Mouse (Mus musculus) midbrain, postnatal 0 days (tissue): ENCODE results near the gene Furin. TPM values are rescaled to one million over a fixed set of nuclear protein-coding genes. Genes with fewer than 3 reads are reported as not detected.

Experiments
- ATAC-seq: fragments of 200-750 bp; cut with Nextera tagmentation; 2 replicates; pipeline ENCODE4 v1.8.0; 2017; ENCODE audit warnings: moderate number of reproducible peaks, mild to moderate bottlenecking, moderate TSS enrichment, moderate library complexity; ENCODE audit not compliant: low FRiP score
- DNase-seq: peaks from one replicate; pipeline ENCODE4 v3.0.0-alpha.2; 2015; ENCODE audit warnings: low spot score
- H3K27ac ChIP-seq: fragments of 300-500 bp; sonication (generic); 2 replicates; pipeline ENCODE4 v1.5.1; 2014; ENCODE audit warnings: low read depth, mild to moderate bottlenecking, low read length, mixed read lengths
- H3K27me3 ChIP-seq: fragments of 300-500 bp; sonication (generic); 2 replicates; pipeline ENCODE4 v1.6.1; 2014; ENCODE audit warnings: low read length, control low read depth, mixed read lengths; ENCODE audit not compliant: insufficient read depth
- H3K36me3 ChIP-seq: fragments of 300-500 bp; sonication (generic); 2 replicates; pipeline ENCODE4 v1.6.1; 2014; ENCODE audit warnings: low read length, control low read depth, mixed read lengths; ENCODE audit not compliant: insufficient read depth
- H3K4me1 ChIP-seq: fragments of 300-500 bp; sonication (generic); 2 replicates; pipeline ENCODE4 v1.6.1; 2014; ENCODE audit warnings: mild to moderate bottlenecking, control low read depth, antibody characterized with exemption, low read length, mixed read lengths; ENCODE audit not compliant: insufficient read depth
- H3K4me2 ChIP-seq: fragments of 300-500 bp; sonication (generic); 2 replicates; pipeline ENCODE4 v1.6.1; 2014; ENCODE audit warnings: low read depth, mild to moderate bottlenecking, low read length, mixed read lengths; ENCODE audit not compliant: poor library complexity, severe bottlenecking
- H3K4me3 ChIP-seq: fragments of 300-500 bp; sonication (generic); 2 replicates; pipeline ENCODE4 v1.5.1; 2014; ENCODE audit warnings: low read depth, mild to moderate bottlenecking, low read length, moderate library complexity
- H3K9ac ChIP-seq: fragments of 300-500 bp; sonication (generic); replicated peaks from 2 replicates; pipeline ENCODE4 v1.6.1; 2014; ENCODE audit warnings: mild to moderate bottlenecking, low read length, moderate library complexity, mixed read lengths; ENCODE audit not compliant: poor library complexity, severe bottlenecking
- H3K9me3 ChIP-seq: fragments of 300-500 bp; sonication (generic); 2 replicates; pipeline ENCODE4 v1.6.1; 2016; ENCODE audit warnings: low read length, control low read depth
- CTCF ChIP-seq: IDR thresholded peaks from 2 replicates; pipeline ENCODE4 v1.5.1; 2016; ENCODE audit warnings: antibody characterized with exemption, mild to moderate bottlenecking
- WGBS: fragments of 180-500 bp; shearing (Covaris S2); extraction: QIAGEN DNeasy Blood & Tissue Kit; methylation state at CpG from one replicate; pipeline ENCODE4 v1.1.7; 2014; 5-methylcytosine and 5-hydroxymethylcytosine counted together
- polyA plus RNA-seq: library from polyadenylated mRNA; unstranded; fragments of >200 nt; fragmentation: Nextera tagmentation; extraction: Ambion mirVana; gene quantifications from 2 replicates; pipeline ENCODE4 v1.2.1, GENCODE M21; 2015
- total RNA-seq: library from RNA; depleted of rRNA; stranded (reverse); fragments of >200 nt; gene quantifications from 2 replicates; pipeline ENCODE4 v1.2.3, GENCODE M21; 2014

Furin gene
- total and polyA plus RNA-seq, 2 experiments from 2014 or later = 6.0 to 16.6 TPM

DNA sequence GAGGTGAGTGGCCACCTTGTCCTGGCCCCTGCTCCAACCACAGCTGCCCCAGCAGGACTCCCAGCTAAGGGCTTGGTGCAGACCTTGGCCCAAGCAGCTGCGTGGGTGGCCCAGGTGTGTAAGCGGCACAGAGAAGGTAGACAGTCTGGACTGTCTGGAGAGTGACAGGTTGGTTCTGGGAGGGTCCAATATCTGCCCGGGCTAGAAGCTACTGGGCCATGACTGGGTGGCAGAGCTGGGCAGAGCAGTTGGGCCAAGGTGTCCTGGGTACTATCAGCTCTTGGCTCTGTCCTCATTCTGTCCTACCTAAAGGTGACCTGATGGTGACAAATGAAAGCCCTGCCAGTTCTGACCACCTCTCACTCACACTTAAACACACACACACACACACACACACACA is 37.9 kb upstream of the Furin start:
- no peaks in the 10 kb centered on the region for H3K36me3 ChIP-seq
- no peak overlapping the region for H3K27ac ChIP-seq
- H3K4me1 ChIP-seq = no peaks in the 10 kb centered on the region
- no peaks in the 10 kb centered on the region for H3K9me3 ChIP-seq
- WGBS = 78% methylated on average over 3 of the region's 3 CpGs
- ATAC-seq (no peak), DNase-seq (no peak)
- no peak for TF ChIP-seq CTCF
- H3K9ac ChIP-seq = no peak overlapping the region
- H3K4me3 ChIP-seq = no peak overlapping the region
- H3K4me2 ChIP-seq = no peak overlapping the region
- no peaks in the 10 kb centered on the region for H3K27me3 ChIP-seq

DNA sequence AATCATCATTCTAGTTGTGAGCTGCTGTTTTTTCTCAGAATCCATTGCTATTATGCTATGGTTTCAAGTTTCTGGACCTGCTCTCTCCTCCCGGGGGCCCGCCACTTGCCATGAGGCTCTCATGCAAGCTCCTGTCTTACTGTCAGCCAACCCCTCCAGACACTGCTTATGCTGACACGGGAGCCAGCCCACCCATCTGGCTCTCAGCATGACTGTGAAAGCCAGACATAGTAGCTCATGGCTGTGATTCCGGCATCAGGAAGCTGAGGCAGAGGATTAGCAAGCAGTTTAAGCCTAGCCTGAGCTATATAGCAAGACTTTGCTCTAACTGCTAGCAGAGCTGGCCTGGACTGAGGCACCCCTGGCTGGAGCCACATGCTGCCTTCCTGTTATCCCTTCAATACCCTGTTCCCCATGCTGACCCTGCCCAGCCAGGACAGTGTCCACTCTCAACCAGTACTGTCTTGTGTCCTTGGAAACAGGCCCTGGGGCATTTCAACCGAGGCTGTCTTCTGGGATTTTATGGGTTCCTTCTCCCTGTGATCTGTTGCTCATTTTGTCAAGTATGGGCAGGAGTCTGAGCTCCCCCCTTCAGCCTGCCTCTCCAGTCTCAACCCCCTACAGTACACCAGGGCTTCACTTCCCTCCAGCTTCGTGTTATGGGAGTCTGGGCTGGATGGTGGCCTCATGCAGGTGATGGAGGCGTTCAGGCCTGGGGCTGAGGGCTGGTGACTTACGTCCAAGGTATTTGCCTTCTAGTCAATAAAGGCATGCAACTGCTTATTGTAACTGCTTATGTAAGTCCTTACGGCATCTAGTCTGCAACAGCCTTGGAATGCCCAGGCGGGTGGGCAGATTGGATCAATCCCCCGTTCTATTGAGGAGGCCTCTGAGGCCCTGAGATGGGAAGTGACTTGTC is 37.0 kb upstream of the Furin start:
- WGBS = 56% methylated on average over 11 of the region's 11 CpGs
- Histone ChIP-seq H3K4me1 (no peaks in the 10 kb centered on the region), H3K27me3 (no peaks in the 10 kb centered on the region), H3K36me3 (no peaks in the 10 kb centered on the region), H3K27ac (no peak overlapping the region), H3K9ac (no peak overlapping the region), H3K4me2 (no peak overlapping the region), H3K4me3 (no peak overlapping the region), H3K9me3 (no peaks in the 10 kb centered on the region)
- ATAC-seq (no peak), DNase-seq (peak; percentile 21)
- no peak for TF ChIP-seq CTCF

DNA sequence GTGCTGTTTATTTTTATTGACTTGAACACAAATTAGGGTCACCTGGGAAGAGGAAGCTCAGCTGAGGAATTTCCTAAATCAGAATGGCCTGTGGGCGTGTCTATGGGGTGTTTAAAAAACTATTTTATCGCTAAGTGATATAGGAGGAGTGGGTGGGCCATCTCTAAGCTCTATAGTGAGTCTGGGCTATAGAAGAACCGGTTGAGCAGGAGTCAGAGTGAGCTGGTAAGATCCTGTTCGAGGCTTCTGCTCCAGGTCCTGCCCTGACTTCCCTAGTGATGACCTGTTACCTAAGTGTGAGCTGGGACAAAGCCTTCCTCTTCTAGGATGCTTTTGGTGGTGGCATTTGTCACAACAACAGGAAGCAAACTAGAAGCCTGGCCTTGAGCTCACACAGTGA is 35.4 kb upstream of the Furin start:
- Histone ChIP-seq H3K27me3 (no peaks in the 10 kb centered on the region), H3K27ac (no peak overlapping the region), H3K4me2 (no peak overlapping the region), H3K9me3 (no peaks in the 10 kb centered on the region), H3K9ac (no peak overlapping the region), H3K4me1 (no peaks in the 10 kb centered on the region), H3K36me3 (no peaks in the 10 kb centered on the region), H3K4me3 (no peak overlapping the region)
- 70% methylated on average over 4 of the region's 4 CpGs for whole genome bisulfite sequencing
- no peak for TF ChIP-seq CTCF
- ATAC-seq (no peak), DNase-seq (no peak)

DNA sequence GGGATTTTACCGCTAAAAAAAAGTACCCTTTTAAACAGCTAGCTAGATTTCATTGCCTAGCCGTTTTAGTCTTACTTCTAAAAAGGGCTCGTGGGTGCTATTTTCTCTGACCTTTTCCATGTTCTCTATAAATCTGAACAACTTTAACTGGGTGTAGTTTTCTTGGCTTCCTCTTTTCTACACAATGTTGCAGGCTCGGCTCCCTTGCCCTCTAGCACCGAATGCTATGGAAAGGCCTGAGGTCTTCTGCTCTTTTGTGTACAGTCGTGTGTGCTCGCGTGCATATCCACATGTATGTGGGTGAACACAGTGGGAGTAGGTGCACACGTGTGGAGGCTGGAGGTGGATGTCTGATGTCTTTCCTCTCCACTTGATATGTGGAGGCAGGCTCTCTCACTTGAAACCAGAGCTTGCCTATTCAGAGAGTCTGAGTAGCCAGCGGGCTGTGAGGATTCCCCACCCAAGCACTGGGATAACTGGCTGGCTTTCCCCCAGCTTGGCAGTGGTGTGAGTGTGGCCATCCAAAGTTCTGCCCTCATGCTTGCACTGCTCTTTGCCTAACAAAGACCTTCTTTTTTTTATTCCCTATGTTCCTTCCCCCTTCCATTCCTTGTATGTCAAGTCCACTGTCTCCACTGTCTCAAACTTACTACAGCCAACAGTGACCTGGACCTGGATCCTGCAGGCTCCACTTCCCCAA is 34.7 kb upstream of the Furin start:
- 79% methylated on average over 10 of the region's 10 CpGs for WGBS
- ATAC-seq (no peak), DNase-seq (peak; percentile 56)
- no peak overlapping the region for H3K4me3 ChIP-seq
- H3K4me1 ChIP-seq = no peaks in the 10 kb centered on the region
- no peaks in the 10 kb centered on the region for H3K36me3 ChIP-seq
- no peak overlapping the region for H3K9ac ChIP-seq
- no peaks in the 10 kb centered on the region for H3K27me3 ChIP-seq
- no peak overlapping the region for H3K27ac ChIP-seq
- TF ChIP-seq CTCF = no peak
- no peak overlapping the region for H3K4me2 ChIP-seq
- no peaks in the 10 kb centered on the region for H3K9me3 ChIP-seq

DNA sequence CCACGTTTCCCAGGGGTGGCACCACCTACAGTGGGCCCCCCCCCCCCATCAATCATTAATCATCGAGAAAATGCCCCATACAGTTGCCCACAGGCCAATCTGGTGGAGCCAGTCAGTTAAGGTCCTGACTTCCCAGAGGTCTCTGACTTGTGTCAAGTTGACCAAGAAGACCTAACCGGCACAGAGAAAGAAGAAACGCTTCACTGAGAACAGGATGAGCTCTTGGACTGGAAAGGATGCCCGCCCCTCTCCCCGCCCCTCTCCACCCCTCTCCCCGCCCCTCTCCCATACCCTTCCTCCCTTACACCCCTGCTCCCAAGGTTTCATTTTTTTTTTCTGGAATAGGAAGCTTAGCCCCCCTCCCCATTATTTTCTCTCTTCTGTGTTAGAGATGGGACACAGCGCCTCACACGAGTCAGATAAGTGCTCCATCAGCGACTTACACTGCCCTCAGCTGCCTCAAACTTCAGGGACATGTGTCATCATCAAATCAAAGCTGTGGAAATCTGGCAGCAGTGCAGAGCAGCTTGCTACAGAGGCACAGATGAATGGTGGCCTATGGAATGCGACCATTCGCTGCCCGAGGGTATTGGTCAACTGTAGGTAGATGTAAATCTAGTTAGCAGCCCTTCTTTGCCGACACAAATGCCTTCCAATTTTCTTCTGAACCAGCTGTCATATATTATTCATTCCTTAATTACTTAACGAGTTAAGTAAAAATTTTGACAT is 34.0 kb upstream of the Furin start:
- ATAC-seq (no peak), DNase-seq (peak; percentile 56)
- WGBS = 35% methylated on average over 14 of the region's 15 CpGs
- no peaks in the 10 kb centered on the region for H3K9me3 ChIP-seq
- H3K4me3 ChIP-seq = no peak overlapping the region
- no peaks in the 10 kb centered on the region for H3K4me1 ChIP-seq
- H3K27ac ChIP-seq = no peak overlapping the region
- no peaks in the 10 kb centered on the region for H3K27me3 ChIP-seq
- H3K4me2 ChIP-seq = no peak overlapping the region
- no peak overlapping the region for H3K9ac ChIP-seq
- no peaks in the 10 kb centered on the region for H3K36me3 ChIP-seq
- TF ChIP-seq CTCF = no peak
